Mouse (Mus musculus) embryonic fibroblast, embryonic 13.5 days (primary cell): ENCODE results near the gene Sept9.

Experiments
- CTCF ChIP-seq: IDR thresholded peaks from 2 replicates; pipeline ENCODE4 v1.5.1; 2011; ENCODE audit warnings: mild to moderate bottlenecking, control low read depth, low read length, moderate library complexity, borderline replicate concordance; ENCODE audit not compliant: insufficient read depth
- POLR2A ChIP-seq: IDR thresholded peaks from 2 replicates; pipeline ENCODE4 v1.6.1; 2011; ENCODE audit warnings: low read depth, mild to moderate bottlenecking, control low read depth, low read length, moderate library complexity

- no peak for TF ChIP-seq CTCF
- no peak for TF ChIP-seq POLR2A
These were observed 39.5 kb upstream of the Sept9 start for GRCm38 (mm10) chr11:117159946-117160307.
